Mouse (Mus musculus) gastrocnemius, postnatal 10 days (tissue): ENCODE results near the gene Abcd4. TPM values are rescaled to one million over a fixed set of nuclear protein-coding genes. Genes with fewer than 3 reads are reported as not detected.

Source experiments
- DNase-seq: peaks from one replicate; pipeline ENCODE4 v3.0.0; 2021; ENCODE audit warnings: mixed read lengths
- long read RNA-seq, 2 experiments: library from polyadenylated mRNA; stranded (forward); transcript quantifications; one replicate each; pipeline ENCODE4 v2.0.0; 2021
- total RNA-seq, 2 experiments: library from RNA; stranded (reverse); gene quantifications; 2 replicates each; pipeline ENCODE4 v1.2.3; 2021

The Abcd4 gene
- total RNA-seq, result 1 to 10 TPM; 4.4 to 5.2 TPM
- long read RNA-seq, experiment 1, partial matches to known transcripts, result 0 of 10 reads
- long read RNA-seq, experiment 1, other reads (novel, unspliced or antisense), result 6 of 10 reads
- long read RNA-seq, experiment 2, partial matches to known transcripts, result 1 of 8 reads
- long read RNA-seq, experiment 2, other reads (novel, unspliced or antisense), result 2 of 8 reads

DNA sequence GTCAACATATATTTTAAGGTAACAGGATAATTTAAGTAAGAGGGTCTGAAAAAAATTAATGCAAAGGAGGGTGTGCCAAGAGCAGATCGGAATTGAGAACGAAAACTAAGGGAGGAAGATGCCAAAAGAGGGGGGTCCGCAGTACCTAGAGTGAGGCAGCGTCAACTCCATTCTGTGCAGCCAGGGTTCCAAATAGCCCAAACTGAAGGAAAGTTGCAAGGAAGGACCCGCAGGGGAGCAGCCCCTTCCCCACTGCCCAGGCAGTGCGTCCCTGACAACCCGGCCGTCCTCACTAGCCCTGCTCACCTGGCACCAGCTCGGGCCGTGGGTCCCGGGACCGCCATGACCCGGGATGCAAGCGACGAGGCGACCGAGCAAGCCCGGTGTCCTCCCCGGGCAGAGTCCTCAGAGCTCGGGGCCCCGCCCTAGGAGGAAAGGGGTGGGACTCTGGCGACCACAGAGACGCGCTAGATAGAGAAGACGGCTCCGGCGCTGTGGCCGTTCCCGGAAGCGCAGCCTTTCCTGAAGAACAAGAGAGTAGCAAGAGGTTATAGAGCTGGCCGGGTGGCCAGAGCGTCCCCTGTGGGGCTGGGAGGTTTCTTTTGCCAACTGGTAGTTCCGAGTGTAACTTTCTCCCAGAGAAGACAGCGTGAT lies at the start of gene Abcd4:
Gene Abcd4, minus strand, starts transcription at position 437 of the 654 bp plus-strand sequence.
- DNase-seq, result peak; percentile 89

DNA sequence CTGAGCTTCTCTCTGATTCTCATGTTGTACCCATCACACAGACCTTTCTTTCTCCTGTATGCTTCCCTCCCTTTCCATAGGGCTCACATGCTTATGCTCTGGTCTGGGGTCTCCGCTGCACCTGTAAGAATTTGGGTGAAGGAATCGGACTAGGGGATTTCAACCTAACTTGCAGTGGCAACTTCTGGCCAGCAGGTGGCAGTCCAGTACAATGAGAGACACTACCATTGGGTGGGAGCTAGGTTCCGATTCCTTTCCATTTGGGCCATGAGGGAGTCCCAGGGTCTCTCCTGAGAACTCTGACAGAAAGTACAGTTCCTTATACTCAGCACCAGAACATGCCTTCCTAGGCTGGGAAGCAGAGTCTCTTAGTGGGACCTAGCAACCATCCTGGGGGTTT lies 36.7 kb upstream of the Abcd4 start:
- DNase-seq, result peak; percentile 66

DNA sequence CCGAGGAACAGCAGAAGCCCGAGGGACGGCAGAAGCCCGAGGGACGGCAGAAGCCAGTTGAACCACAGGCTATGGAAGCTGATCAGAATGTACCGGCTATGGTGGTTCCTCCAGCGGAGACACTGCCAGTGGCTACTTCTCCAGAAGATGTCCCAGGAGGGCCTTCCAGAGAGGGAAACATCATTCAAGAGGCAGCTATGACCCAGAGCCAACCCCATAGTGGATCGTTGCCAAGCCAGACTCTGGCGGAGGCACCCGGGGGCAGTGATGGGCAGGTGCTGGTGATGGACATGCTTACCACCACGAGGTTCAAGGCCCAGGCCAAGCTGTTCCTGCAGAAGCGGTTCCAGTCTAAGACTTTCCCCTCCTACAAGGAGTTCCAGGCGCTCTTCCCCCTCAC lies 33.0 kb upstream of the Abcd4 start:
- DNase-seq, result no peak

DNA sequence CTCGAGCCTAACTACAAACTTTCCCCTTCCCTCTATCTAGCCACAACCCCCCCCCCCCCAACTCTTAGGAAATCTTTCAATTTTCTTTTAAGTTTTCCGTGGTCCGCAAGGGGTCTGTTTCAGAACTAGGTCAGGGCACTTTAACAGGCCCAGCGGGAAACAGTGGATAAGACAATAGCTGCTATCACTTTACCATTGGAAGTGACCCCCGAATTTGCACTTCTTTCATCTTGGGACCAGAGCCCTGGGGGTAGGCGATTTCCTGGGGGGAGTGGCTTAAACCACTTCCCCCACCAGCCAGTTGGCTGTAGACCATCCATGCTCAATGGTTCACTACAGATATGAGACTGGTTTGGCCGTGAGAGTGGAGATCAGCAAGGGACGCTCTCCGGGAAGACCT lies 23.4 kb upstream of the Abcd4 start, which contains the start of gene Vrtn:
Gene Vrtn, plus strand, starts transcription at position 366 of the 400 bp plus-strand sequence.
- no peak for DNase-seq

DNA sequence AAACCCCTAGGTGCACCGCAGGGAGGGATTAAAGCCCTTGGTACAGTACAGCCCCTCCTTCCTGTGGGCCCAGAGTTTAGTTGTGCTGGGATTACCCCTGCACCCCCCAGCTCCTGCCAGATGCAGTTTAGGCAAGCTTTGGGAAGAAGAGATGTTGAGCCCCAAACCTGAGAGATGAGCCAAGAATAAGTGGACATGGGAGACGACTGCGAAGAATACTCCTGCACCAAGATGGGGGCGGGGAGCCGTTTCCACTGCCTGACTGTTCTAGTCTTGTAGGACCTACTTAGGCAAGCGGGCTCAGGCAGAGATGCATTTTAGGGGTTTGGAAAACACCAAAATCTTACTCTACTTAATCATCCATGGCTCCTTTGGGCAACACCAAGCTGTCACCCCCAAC lies 23.0 kb upstream of the Abcd4 start:
- DNase-seq, result no peak

DNA sequence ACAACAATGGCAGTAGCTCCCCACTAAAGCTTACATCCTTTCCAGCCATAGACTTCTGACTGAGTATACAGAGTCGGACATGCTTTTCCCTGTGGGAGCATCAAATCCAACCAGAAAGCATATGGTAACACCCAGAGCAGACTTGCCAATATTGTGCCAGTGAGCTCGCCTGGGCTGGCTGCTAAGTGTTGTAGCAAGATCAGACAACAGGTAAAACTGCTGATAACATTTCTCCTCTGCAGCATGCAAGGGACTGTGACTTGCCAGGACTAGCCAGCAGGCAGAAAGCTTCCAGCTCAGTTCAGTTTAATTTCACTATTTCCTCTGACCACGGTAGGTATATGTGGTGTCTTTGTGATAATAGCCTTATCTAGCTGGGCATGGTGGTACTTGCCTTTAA lies 14.7 kb upstream of the Abcd4 start:
- DNase-seq, result no peak

DNA sequence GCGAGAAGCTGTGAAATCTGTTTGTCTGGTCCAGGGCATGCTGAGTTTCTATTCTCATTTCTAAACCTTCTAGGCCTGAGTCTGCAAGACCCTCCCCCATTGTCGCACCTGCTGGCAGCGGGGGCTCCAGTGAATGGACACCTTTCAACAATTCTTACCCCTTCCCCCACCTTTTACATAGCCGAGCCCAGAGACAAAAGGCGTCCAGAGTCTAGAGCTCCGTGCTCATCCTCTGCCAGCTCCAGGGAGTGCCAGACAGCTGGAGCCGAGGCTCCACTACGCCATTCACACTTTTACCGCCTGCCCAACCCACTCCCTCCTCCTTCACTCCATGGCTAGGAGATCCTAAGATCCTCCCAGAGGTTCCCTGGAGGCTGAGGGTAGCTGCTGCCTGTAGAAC lies 7.9 kb upstream of the Abcd4 start:
- DNase-seq, result no peak

DNA sequence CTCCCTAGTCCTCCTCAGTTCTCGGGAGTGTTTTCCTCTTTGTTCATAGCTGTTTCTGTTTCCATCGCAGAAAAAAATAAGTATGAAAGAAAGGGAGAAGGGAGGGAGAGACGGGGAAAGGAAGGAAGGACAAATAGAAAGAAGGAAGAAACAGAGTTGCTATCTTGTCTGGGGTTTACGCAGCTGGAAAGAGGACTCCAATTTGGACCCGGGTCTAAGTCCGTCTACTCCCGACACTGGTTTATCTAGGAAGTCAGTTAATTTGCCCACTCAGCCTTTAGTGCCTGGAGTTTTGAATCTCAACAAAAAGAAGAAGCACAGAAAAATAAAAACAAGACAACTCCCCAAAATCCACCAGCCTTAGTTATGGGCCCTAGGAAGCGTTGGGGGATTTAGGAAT lies 7.4 kb upstream of the Abcd4 start:
- DNase-seq, result no peak

DNA sequence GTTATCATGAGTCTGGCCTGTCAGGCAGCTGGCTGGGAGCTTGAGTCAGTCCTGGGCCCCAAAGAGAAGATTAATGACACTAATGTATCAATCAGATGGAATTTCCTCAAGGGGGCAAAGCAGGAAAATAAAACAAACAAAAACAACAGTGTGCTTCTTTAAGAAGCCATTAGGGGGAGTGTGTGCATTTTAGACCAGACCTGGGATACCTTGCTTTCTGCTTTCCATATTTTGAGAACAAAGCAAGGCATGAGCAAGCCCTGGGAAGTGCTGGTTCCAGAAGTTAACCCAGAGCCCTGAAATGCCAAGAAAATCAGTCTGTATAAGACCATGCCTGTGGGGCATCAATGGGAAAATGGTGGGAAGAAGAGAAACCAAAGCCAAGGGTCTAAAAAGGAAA lies 3.8 kb upstream of the Abcd4 start:
- DNase-seq, result no peak

DNA sequence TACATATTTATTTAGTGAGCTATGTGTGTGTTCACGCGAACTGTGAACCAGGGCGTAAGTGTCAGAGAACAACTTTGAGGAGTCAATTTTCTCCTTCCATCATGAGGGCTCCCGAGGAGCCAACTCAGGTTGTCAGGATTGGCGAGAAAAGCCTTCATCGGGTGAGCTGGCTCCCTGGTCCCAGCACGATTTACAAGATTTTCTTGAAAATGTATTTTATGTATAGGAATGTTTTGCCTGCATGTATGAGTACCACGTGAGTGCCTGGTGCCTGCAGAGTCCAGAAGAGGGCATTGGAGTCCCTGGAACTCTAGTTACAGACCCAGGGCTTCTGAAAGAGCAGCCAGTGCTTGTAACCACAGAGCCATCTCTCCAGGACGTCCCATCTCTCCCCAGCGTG lies 450 bp upstream of the Abcd4 start:
- no peak for DNase-seq

DNA sequence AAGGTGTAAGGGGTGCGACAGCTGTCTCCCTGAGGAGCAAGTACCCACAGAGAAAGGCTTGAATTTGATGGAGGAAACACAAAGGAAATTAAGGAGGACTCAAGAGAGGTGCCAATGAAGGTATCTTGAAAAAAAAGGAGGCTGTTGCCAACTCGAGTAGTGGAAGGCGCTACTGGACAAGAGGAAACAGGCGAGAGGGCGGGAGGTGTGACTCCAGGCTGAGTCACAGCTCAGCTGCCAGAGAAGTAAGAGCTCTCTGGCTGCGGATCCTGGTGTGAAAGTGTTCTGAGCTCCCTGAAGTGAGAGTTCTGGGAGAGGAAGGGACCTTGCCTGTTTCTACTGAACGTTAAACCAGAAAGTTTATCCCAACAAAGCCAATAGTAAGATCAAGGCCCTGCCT lies 2.7 kb downstream of the Abcd4 start:
- no peak for DNase-seq

DNA sequence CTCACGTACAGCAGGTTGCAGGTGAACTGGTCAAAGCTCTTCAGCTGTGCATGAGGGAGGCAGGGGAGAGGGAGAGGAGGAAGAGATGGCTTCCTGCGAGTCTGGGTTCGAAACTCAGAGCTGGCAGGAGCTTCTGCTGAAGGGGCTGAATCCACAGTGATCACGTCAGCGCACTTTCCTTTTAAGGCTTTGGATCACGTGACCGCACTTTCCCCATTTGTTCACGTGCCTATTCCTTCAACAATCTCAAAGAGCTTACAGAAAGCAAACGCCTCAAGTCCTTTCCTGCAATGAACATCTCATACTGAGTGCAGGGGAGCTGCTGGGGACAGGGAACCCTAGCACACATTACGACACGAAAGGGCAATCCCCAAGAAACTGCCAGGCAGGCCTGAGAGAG lies 3.2 kb downstream of the Abcd4 start:
- DNase-seq, result no peak

DNA sequence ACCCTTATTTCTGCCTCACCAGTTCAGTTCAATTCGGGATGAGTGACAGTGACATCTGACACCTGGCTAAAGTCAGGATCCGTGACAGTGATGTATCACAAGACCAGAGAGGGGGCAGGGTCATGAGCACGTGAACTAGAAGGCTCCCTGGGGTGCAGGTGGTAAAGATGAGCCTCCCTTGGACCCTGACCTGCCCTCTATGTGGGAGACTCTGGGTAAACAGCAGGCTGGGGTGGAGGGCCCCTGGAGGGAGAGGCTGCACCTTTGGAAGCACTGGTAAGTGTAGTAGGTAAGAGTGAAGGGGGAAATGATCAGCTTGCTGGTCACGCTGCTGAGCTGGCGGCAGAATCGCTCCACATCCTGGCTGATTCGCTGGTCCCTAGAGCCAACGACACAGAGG lies 4.7 kb downstream of the Abcd4 start:
- no peak for DNase-seq

DNA sequence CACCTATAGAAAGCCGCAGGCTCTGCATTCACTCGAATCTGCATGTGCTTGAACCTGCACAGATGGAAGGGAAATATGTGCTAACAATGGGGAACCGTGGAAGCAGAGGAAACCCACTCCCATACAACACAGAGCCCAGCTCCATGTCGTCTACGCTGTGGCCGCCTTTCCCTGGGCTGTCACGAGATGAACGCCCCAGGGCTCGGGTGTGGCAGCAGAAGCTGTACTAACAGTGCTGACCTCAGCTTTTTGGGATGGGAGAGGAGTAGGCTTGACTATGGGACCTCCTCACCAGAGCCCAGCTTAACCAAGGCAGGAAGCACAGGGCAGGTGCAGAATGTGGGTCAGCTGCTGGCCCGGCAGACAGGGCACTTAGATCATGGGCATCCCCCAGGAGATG lies 5.5 kb downstream of the Abcd4 start:
- DNase-seq, result no peak

DNA sequence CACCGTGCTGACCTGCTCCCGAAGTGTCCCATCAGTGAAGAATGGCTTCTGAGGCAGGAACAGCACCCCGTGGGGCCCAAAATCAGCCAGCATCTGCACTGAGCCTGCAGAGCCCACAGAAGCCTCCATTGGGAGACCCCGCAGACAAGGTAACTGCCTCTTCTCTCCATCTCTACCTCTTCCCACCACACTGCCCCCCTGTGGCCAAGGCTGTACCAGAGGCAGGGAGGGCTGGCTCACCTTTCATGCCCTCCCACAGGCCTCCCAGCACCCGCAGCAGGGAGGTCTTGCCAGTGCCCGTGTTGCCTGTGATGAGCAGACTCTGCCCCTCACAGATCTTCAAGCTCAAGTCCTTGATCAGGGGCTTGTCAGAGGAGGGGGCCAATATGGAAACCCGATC lies 11.4 kb downstream of the Abcd4 start:
- peak; percentile 22 for DNase-seq

DNA sequence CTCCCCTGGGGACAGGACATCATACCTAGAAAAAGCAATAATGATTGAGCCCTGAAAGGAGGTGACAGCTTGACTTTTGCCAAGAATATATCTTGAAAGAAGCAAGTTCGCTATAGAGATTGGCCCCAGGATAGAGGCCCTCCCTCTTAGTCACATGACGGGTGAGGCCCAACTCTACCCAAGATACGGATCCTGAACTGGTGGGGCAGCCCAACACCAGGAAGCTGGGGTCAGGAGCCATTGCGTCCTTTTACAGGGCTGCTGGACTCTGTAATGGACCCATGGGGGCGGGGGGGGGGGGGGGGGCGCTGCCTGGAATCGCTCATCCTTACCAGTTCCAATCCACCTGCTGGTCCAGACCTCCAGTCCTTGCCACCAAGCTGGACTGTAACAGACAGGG lies 13.2 kb downstream of the Abcd4 start:
- no peak for DNase-seq

DNA sequence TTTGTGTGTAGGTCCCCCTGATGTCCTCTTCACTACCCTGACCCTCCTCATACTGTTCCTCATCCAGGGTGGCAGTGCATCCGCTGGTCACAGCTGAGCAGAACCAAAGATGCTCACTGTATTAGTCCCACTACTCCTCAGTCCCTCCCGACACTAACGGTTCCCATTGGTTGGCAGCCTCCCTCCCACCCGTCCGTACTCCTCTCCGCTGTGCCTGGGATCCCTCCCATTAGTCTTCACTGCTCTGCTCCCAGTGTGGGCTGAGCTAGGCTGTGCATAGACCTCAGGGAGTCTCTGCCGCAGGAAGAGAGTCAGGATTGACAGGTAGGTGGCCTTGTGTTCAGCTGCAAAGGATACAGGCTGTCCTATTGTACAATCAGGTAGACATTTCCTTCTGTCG lies 18.9 kb downstream of the Abcd4 start:
- DNase-seq, result no peak

DNA sequence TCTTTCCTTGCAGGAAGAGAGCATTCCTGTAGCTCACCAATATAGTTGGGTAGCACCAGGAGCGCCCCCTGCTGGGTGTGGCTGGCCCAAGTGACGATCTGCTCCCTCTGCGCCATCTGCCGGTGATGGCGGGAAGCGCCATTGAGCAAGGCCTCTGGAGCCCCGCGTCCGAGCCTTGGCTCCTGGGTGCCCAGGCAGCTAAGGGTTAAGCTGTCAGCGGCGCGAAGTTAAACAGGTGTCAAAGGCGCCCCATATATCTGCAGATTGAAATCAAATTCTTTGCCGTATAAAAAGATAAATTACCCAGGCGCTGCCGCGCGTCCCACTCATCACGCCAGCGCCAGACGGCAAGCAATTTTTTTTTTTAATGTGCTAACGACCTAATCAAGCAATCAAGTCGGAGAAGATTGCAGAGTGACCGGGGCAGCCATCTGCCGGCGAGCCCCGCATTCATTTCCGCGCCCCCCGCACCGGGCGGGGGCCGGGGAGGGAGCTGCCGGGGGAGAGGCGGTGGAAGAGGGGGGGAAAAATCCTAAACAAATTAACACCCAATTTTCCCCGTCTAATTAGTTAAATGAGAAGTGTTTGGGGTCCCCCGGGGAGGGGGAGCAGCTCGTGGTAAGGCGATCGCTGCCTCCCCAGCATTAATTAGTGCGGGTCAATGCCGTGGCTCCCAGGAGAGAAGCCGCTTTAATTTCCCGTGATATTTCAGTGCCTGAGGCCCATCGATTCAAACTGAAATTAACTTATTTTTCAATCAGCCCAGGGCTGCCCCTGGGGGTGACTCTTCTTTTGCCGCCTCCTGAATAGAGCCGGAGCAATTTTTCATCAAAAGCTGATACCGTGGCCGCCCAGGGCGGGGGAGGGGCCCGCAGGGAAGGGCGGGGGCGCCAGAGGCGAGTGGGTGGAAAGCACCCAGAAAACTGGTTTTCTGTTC lies 27.1 kb downstream of the Abcd4 start:
- peak; percentile 97 for DNase-seq

DNA sequence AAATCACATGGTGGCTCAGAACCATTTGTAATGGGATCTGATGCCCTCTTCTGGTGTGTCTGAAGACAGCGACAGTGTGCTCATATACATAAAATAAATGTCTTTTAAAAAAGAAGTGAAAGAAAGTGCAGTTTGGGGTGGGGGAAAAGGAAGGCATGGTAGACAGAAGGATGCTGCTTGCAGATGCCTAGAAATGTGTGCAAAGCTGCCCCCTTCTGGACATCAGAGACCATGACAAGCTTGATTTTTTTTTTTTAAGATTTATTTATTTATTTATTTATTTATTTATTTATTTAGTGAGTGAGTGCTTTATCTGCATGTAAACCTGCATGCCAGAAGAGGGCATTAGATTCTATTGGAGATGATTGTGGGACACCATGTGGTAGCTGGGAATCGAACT lies 35.9 kb downstream of the Abcd4 start:
- no peak for DNase-seq

DNA sequence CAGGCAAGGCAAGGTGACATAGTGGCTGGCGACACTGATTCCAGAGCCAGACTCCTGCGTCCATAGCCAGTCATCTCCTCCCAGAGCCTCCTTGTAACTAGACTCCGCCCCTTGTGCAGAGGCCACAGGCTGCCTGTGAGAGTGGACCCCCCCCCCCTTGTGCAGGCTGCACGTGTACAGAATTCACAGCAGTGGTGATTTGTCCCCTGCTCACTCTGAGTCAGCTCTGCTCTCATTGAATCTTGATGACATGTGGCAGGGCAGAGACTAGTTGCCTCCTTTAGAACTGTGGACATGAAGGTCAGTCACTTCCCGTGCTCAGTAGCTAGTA lies 38.8 kb downstream of the Abcd4 start:
- no peak for DNase-seq

DNA sequence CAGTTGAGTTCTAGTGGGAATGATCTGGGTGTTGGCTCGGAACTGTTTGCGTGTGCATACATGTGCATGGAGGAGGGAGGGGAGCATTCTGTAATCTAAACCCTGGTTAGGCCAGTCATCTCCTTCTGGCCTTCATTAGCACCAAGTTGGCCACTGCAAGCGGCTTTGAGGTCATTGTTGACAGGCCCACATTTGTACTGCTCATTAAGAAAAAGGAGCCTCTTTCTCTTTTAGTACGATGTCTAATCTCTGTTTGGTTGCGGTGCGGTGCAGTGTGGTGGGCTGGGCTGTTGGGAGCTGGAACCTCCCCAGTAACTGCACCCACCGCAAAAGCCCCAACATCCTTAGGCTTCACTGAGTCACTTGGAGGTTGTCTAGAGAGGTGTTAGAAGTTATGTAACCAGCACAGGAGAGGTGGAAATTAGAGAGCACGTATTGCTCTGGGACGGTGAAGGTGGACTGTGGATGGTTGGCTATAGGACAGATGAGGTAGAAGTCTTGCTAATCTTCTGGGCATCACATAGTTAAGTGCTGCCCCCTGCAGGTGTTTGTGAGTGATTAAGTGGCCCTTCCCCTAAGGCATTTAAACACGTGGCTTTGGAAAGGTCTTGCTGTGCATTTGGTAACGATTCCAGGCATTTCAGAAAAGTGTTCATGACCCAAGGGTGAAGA lies 39.3 kb downstream of the Abcd4 start:
- no peak for DNase-seq

DNA sequence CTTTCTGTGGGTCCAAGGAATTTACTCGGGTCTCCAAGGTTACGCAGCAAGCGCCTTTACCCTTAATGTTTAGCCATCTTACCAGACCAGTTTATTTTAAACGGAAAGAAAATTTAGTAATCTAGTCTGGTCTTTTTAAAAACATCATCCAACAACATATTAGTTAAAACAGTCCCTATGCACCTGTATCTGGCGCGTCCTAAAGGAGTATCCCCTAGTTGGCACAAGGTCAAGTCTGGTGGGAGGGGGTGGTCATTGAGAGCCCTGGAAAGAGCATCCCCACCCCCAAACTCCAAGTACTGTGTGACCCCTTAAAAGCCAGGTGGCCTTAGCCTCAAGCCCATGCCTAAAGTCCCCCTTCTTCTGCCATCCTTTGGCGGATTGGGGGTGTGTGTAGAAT lies 44.1 kb downstream of the Abcd4 start:
- no peak for DNase-seq

DNA sequence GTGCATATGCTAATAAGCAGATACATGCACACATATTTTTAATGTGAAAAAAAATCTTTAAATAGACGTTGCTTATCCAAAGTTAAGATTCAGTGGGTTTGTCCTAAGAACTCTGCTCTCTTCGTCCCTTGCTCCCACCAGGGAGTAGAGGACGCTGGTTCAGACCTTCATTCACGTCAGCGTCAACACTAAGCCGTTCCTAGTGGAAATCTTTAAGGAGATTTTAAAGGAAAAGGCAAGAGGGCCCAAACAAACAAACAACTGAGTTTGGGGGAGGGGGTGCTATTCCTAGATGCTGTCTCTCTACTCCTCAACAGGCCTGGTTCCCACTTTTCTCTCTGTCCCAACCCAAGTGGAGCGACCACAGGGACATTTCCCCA lies 44.9 kb downstream of the Abcd4 start:
- DNase-seq, result no peak
